Mouse (Mus musculus) embryonic fibroblast, embryonic 13.5 days (primary cell): ENCODE results near the gene Bmp5.

Experiments
- CTCF ChIP-seq: IDR thresholded peaks from 2 replicates; pipeline ENCODE4 v1.5.1; 2011; ENCODE audit warnings: mild to moderate bottlenecking, control low read depth, low read length, moderate library complexity, borderline replicate concordance; ENCODE audit not compliant: insufficient read depth
- POLR2A ChIP-seq: IDR thresholded peaks from 2 replicates; pipeline ENCODE4 v1.6.1; 2011; ENCODE audit warnings: low read depth, mild to moderate bottlenecking, control low read depth, low read length, moderate library complexity

- TF ChIP-seq CTCF (no peak), POLR2A (no peak)
Measured at GRCm38 (mm10) chr9:75858161-75858560, 83.0 kb downstream of the Bmp5 start.
